Mouse (Mus musculus) thymus, adult 2 months (tissue): Measurements from ENCODE around the gene Tspan33.

ENCODE experiments used
- CTCF ChIP-seq: fragments of 200-500 bp; IDR thresholded peaks from 2 replicates; pipeline ENCODE4 v1.5.1; 2012; ENCODE audit warnings: mild to moderate bottlenecking, control low read depth, low read length, moderate library complexity, borderline replicate concordance; ENCODE audit not compliant: control insufficient read depth, poor library complexity, insufficient read depth; ENCODE audit errors: extremely low read depth
- POLR2A ChIP-seq: fragments of 200-500 bp; IDR thresholded peaks from 2 replicates; pipeline ENCODE4 v1.6.1; 2012; ENCODE audit warnings: mild to moderate bottlenecking, low read length, control low read depth, moderate library complexity; ENCODE audit not compliant: control insufficient read depth, poor library complexity, insufficient read depth; ENCODE audit errors: extremely low read depth

DNA sequence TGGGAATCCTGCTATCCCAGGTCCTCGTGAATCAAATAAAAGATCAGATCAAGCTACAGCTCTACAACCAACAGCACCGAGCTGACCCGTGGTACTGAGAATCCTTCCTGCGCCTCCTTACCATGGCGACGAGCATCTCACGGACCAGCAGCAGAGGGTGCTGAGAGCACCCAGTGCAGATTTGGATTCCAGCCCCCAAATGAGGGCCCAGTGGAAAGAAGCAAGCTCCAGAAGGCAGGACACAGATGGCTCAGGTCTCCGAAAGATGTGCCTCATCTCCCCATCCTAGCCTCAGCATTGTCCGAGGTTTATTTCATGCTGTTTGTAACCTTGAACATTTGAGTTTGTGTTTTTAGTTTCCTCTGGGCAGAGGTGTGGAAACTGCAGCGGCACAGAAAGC lies 23.5 kb downstream of the Tspan33 start:
- TF ChIP-seq CTCF (no peak), POLR2A (no peak)
